Mouse (Mus musculus) kidney, embryonic 15.5 days (tissue): ENCODE measurements around the gene Stap2. TPM values are rescaled to one million over a fixed set of nuclear protein-coding genes. Genes with fewer than 3 reads are reported as not detected.

Experiments
- ATAC-seq: fragments of 200-750 bp; cut with Nextera tagmentation; replicated peaks from 2 replicates; pipeline ENCODE4 v1.8.0; 2017; ENCODE audit warnings: moderate TSS enrichment; ENCODE audit not compliant: low FRiP score
- H3K27ac ChIP-seq: fragments of 300-500 bp; sonication (generic); 2 replicates; pipeline ENCODE4 v1.5.1; 2015; ENCODE audit warnings: mild to moderate bottlenecking, inconsistent platforms
- H3K27me3 ChIP-seq: fragments of 300-500 bp; sonication (generic); 2 replicates; pipeline ENCODE4 v1.6.1; 2015; ENCODE audit warnings: inconsistent platforms
- H3K36me3 ChIP-seq: fragments of 300-500 bp; sonication (generic); 2 replicates; pipeline ENCODE4 v1.6.1; 2015; ENCODE audit warnings: inconsistent platforms
- H3K4me1 ChIP-seq: fragments of 300-500 bp; sonication (generic); 2 replicates; pipeline ENCODE4 v1.6.1; 2015; ENCODE audit warnings: inconsistent platforms
- H3K4me2 ChIP-seq: fragments of 300-500 bp; sonication (generic); 2 replicates; pipeline ENCODE4 v1.6.1; 2015; ENCODE audit warnings: moderate library complexity, mild to moderate bottlenecking, inconsistent platforms
- H3K4me3 ChIP-seq: fragments of 300-500 bp; sonication (generic); replicated peaks from 2 replicates; pipeline ENCODE4 v1.5.1; 2015; ENCODE audit warnings: mild to moderate bottlenecking, inconsistent platforms
- H3K9ac ChIP-seq: fragments of 300-500 bp; sonication (generic); 2 replicates; pipeline ENCODE4 v1.6.1; 2015; ENCODE audit warnings: mild to moderate bottlenecking, inconsistent platforms
- H3K9me3 ChIP-seq: fragments of 300-500 bp; sonication (generic); replicated peaks from 2 replicates; pipeline ENCODE4 v1.6.1; 2016; ENCODE audit warnings: inconsistent platforms
- WGBS: fragments of 180-500 bp; shearing (Covaris S2); methylation state at CpG from one replicate; pipeline ENCODE4 v1.1.7; 2015; ENCODE audit warnings: mixed read lengths; 5-methylcytosine and 5-hydroxymethylcytosine counted together
- polyA plus RNA-seq: library from polyadenylated mRNA; unstranded; fragments of >200 nt; fragmentation: Nextera tagmentation; extraction: Ambion mirVana; gene quantifications from 2 replicates; pipeline ENCODE4 v1.2.1, GENCODE M21; 2015

The Stap2 gene
- polyA plus RNA-seq, 1 experiment from 2014 or later, result 15.5 TPM

- H3K27ac ChIP-seq, result no peak overlapping the region
- peaks cover 9% of the 10 kb centered on the region for H3K4me1 ChIP-seq
- H3K4me2 ChIP-seq, result no peak overlapping the region
- H3K9me3 ChIP-seq, result no peaks in the 10 kb centered on the region
- H3K27me3 ChIP-seq, result no peaks in the 10 kb centered on the region
- no peaks in the 10 kb centered on the region; the same call in 1 of the 2 replicates for H3K36me3 ChIP-seq
- no peak for ATAC-seq
- no peak overlapping the region for H3K4me3 ChIP-seq
- 83% methylated on average over 8 of the region's 8 CpGs for WGBS
- H3K9ac ChIP-seq, result no peak overlapping the region
Observed at GRCm38 (mm10) chr17:55990278-55990898, 15.0 kb downstream of the Stap2 start.

- Histone ChIP-seq H3K27me3 (no peaks in the 10 kb centered on the region), H3K9me3 (no peaks in the 10 kb centered on the region), H3K9ac (peak within 1 kb of the TSS; percentile 45), H3K4me3 (peak within 1 kb of the TSS; percentile 55), H3K4me2 (peak within 1 kb of the TSS; percentile 87), H3K27ac (no peak within 1 kb of the TSS), H3K36me3 (no peaks in the 10 kb centered on the region; the same call in 1 of the 2 replicates), H3K4me1 (peaks cover 9% of the 10 kb centered on the region)
- 9% methylated on average over 34 of the region's 35 CpGs for WGBS
- ATAC-seq, result peak; percentile 77
Observed at GRCm38 (mm10) chr17:55986030-55986961, 19.1 kb downstream of the Stap2 start, which contains the start of gene Fsd1. Fsd1 (plus strand) TSS chr17:55986509.

- WGBS, result 35% methylated on average over 3 of the region's 3 CpGs
- Histone ChIP-seq H3K27me3 (no peaks in the 10 kb centered on the region), H3K27ac (no peak overlapping the region), H3K4me3 (no peak overlapping the region), H3K9ac (no peak overlapping the region), H3K36me3 (no peaks in the 10 kb centered on the region), H3K4me2 (no peak overlapping the region), H3K4me1 (peaks cover 8% of the 10 kb centered on the region), H3K9me3 (no peaks in the 10 kb centered on the region)
- ATAC-seq, result no peak
Observed at GRCm38 (mm10) chr17:55977301-55977700, 28.1 kb downstream of the Stap2 start.

GRCm38 (mm10) chr17:55976255-55976862 lies 29.0 kb downstream of the Stap2 start:
- peak; percentile 78 for ATAC-seq
- H3K4me3 ChIP-seq, result no peak overlapping the region
- no peak overlapping the region for H3K4me2 ChIP-seq
- no peaks in the 10 kb centered on the region for H3K9me3 ChIP-seq
- peaks cover 5% of the 10 kb centered on the region for H3K27me3 ChIP-seq
- no peak overlapping the region for H3K27ac ChIP-seq
- 14% methylated on average over 13 of the region's 13 CpGs for WGBS
- no peaks in the 10 kb centered on the region for H3K36me3 ChIP-seq
- H3K4me1 ChIP-seq, result peaks cover 10% of the 10 kb centered on the region
- H3K9ac ChIP-seq, result no peak overlapping the region

GRCm38 (mm10) chr17:55971453-55971852 lies 33.9 kb downstream of the Stap2 start:
- H3K4me3 ChIP-seq, result peak overlapping the region; percentile 55
- H3K27me3 ChIP-seq, result peaks cover 17% of the 10 kb centered on the region
- H3K4me2 ChIP-seq, result peak overlapping the region; percentile 96
- no peak overlapping the region for H3K9ac ChIP-seq
- ATAC-seq, result no peak
- no peaks in the 10 kb centered on the region for H3K9me3 ChIP-seq
- peaks cover 19% of the 10 kb centered on the region for H3K36me3 ChIP-seq
- no peak overlapping the region for H3K27ac ChIP-seq
- peaks cover 36% of the 10 kb centered on the region for H3K4me1 ChIP-seq
- 33% methylated on average over 22 of the region's 22 CpGs for WGBS

GRCm38 (mm10) chr17:55969966-55970891 lies 35.2 kb downstream of the Stap2 start, which contains the start of gene Shd:
Shd (plus strand) TSS chr17:55970467.
- Histone ChIP-seq H3K9me3 (no peaks in the 10 kb centered on the region), H3K27ac (peak within 1 kb of the TSS; percentile 56), H3K36me3 (peaks cover 30% of the 10 kb centered on the region), H3K4me3 (peak within 1 kb of the TSS; percentile 55), H3K4me1 (peaks cover 32% of the 10 kb centered on the region), H3K9ac (peak within 1 kb of the TSS; percentile 71), H3K4me2 (peak within 1 kb of the TSS; percentile 96), H3K27me3 (peaks cover 17% of the 10 kb centered on the region)
- WGBS, result 8% methylated on average over 55 of the region's 55 CpGs
- ATAC-seq, result peak; percentile 54

GRCm38 (mm10) chr17:55969560-55969959 lies 35.8 kb downstream of the Stap2 start:
- H3K27me3 ChIP-seq, result peaks cover 17% of the 10 kb centered on the region
- 52% methylated on average over 14 of the region's 14 CpGs for WGBS
- no peak overlapping the region for H3K9ac ChIP-seq
- peaks cover 35% of the 10 kb centered on the region for H3K4me1 ChIP-seq
- no peak for ATAC-seq
- H3K4me2 ChIP-seq, result peak overlapping the region; percentile 96
- H3K9me3 ChIP-seq, result no peaks in the 10 kb centered on the region
- H3K27ac ChIP-seq, result peak overlapping the region; percentile 56
- peaks cover 37% of the 10 kb centered on the region for H3K36me3 ChIP-seq
- peak overlapping the region; percentile 55 for H3K4me3 ChIP-seq

- H3K36me3 ChIP-seq, result peaks cover 51% of the 10 kb centered on the region
- H3K4me1 ChIP-seq, result peaks cover 35% of the 10 kb centered on the region
- H3K9ac ChIP-seq, result no peak overlapping the region
- no peak for ATAC-seq
- peaks cover 17% of the 10 kb centered on the region for H3K27me3 ChIP-seq
- WGBS, result 58% methylated on average over 7 of the region's 7 CpGs
- no peak overlapping the region for H3K4me3 ChIP-seq
- no peak overlapping the region for H3K4me2 ChIP-seq
- H3K27ac ChIP-seq, result 0 out of 2 replicates have a peak overlapping the region, but pooled peaks have one; percentile 56
- H3K9me3 ChIP-seq, result no peaks in the 10 kb centered on the region
Observed at GRCm38 (mm10) chr17:55968210-55968609, 37.2 kb downstream of the Stap2 start.

- 94% methylated on average over 4 of the region's 4 CpGs for WGBS
- H3K9ac ChIP-seq, result no peak overlapping the region
- H3K4me2 ChIP-seq, result no peak overlapping the region
- no peaks in the 10 kb centered on the region for H3K9me3 ChIP-seq
- no peak overlapping the region for H3K4me3 ChIP-seq
- peaks cover 35% of the 10 kb centered on the region for H3K4me1 ChIP-seq
- no peak overlapping the region for H3K27ac ChIP-seq
- peaks cover 59% of the 10 kb centered on the region for H3K36me3 ChIP-seq
- H3K27me3 ChIP-seq, result peaks cover 17% of the 10 kb centered on the region
- no peak for ATAC-seq
Observed at GRCm38 (mm10) chr17:55967186-55967585, 38.2 kb downstream of the Stap2 start.

GRCm38 (mm10) chr17:55964996-55965395 lies 40.4 kb downstream of the Stap2 start:
- H3K4me1 ChIP-seq, result peaks cover 22% of the 10 kb centered on the region

GRCm38 (mm10) chr17:55964496-55964895 lies 40.9 kb downstream of the Stap2 start:
- Histone ChIP-seq H3K36me3 (peaks cover 78% of the 10 kb centered on the region), H3K4me2 (no peak overlapping the region), H3K9me3 (no peaks in the 10 kb centered on the region), H3K27ac (no peak overlapping the region), H3K9ac (no peak overlapping the region), H3K27me3 (no peaks in the 10 kb centered on the region), H3K4me3 (no peak overlapping the region), H3K4me1 (peaks cover 22% of the 10 kb centered on the region)
- no peak for ATAC-seq
- 91% methylated on average over 10 of the region's 10 CpGs for WGBS

More at GRCm38 (mm10) chr17:55964996-55965395, 40.4 kb downstream of the Stap2 start:
- Histone ChIP-seq H3K4me2 (no peak overlapping the region), H3K27ac (peak overlapping the region; percentile 32; the same call in 1 of the 2 replicates), H3K4me3 (no peak overlapping the region), H3K36me3 (peaks cover 78% of the 10 kb centered on the region), H3K27me3 (no peaks in the 10 kb centered on the region), H3K9ac (no peak overlapping the region), H3K9me3 (no peaks in the 10 kb centered on the region)
- WGBS, result 83% methylated on average over 9 of the region's 9 CpGs
- ATAC-seq, result no peak
